Mouse (Mus musculus) embryonic facial prominence, embryonic 12.5 days (tissue): Measurements from ENCODE around the gene Smo. TPM values are rescaled to one million over a fixed set of nuclear protein-coding genes. Genes with fewer than 3 reads are reported as not detected.

Experiments
- ATAC-seq: fragments of 200-750 bp; cut with Nextera tagmentation; 2 replicates; pipeline ENCODE4 v1.8.0; 2017; ENCODE audit not compliant: insufficient number of reproducible peaks, insufficient read depth, low FRiP score, low TSS enrichment
- H3K27ac ChIP-seq: fragments of 300-500 bp; sonication (generic); 2 replicates; pipeline ENCODE4 v1.5.1; 2016; ENCODE audit warnings: mild to moderate bottlenecking
- H3K27me3 ChIP-seq: fragments of 300-500 bp; sonication (generic); 2 replicates; pipeline ENCODE4 v1.6.1; 2016; ENCODE audit warnings: mild to moderate bottlenecking, moderate library complexity
- H3K36me3 ChIP-seq: fragments of 300-500 bp; sonication (generic); 2 replicates; pipeline ENCODE4 v1.6.1; 2016; ENCODE audit warnings: mild to moderate bottlenecking
- H3K4me1 ChIP-seq: fragments of 300-500 bp; sonication (generic); 2 replicates; pipeline ENCODE4 v1.6.1; 2016
- H3K4me2 ChIP-seq: fragments of 300-500 bp; sonication (generic); replicated peaks from 2 replicates; pipeline ENCODE4 v1.6.1; 2016; ENCODE audit warnings: mild to moderate bottlenecking, moderate library complexity
- H3K4me3 ChIP-seq: fragments of 300-500 bp; sonication (generic); 2 replicates; pipeline ENCODE4 v1.5.1; 2016; ENCODE audit warnings: mild to moderate bottlenecking
- H3K9ac ChIP-seq: fragments of 300-500 bp; sonication (generic); 2 replicates; pipeline ENCODE4 v1.6.1; 2016; ENCODE audit warnings: mild to moderate bottlenecking, moderate library complexity
- H3K9me3 ChIP-seq: fragments of 300-500 bp; sonication (generic); 2 replicates; pipeline ENCODE4 v1.6.1; 2016; ENCODE audit warnings: mild to moderate bottlenecking, moderate library complexity
- WGBS: fragments of 180-500 bp; shearing (Covaris S2); methylation state at CpG from one replicate; pipeline ENCODE4 v1.1.7; 2016; 5-methylcytosine and 5-hydroxymethylcytosine counted together
- polyA plus RNA-seq: library from polyadenylated mRNA; unstranded; fragments of >200 nt; fragmentation: Nextera tagmentation; extraction: Ambion mirVana; gene quantifications from 2 replicates; pipeline ENCODE4 v1.2.1, GENCODE M21; 2016

Gene Smo
- polyA plus RNA-seq, 1 experiment from 2014 or later: 70.5 TPM

- H3K4me3 ChIP-seq: no peak overlapping the region
- H3K4me2 ChIP-seq: no peak overlapping the region
- no peaks in the 10 kb centered on the region for H3K27me3 ChIP-seq
- no peaks in the 10 kb centered on the region for H3K36me3 ChIP-seq
- no peak overlapping the region for H3K9ac ChIP-seq
- H3K9me3 ChIP-seq: no peaks in the 10 kb centered on the region
- H3K4me1 ChIP-seq: 0 out of 2 replicates have a peak, but pooled peaks cover 2% of the 10 kb centered on the region
- WGBS: 83% methylated on average over 3 of the region's 3 CpGs
- no peak for ATAC-seq
- H3K27ac ChIP-seq: no peak overlapping the region
Observed at GRCm38 (mm10) chr6:29702126-29702525, 33.2 kb upstream of the Smo start.

GRCm38 (mm10) chr6:29704143-29704542 is 31.2 kb upstream of the Smo start:
- H3K4me2 ChIP-seq: no peak overlapping the region
- 83% methylated on average over 5 of the region's 5 CpGs for WGBS

GRCm38 (mm10) chr6:29707902-29708301 is 27.4 kb upstream of the Smo start:
- H3K4me1 ChIP-seq: peaks cover 9% of the 10 kb centered on the region; the same call in 1 of the 2 replicates
- WGBS: 25% methylated on average over 2 of the region's 2 CpGs
- H3K27me3 ChIP-seq: no peaks in the 10 kb centered on the region
- H3K4me2 ChIP-seq: no peak overlapping the region
- no peak overlapping the region for H3K27ac ChIP-seq
- H3K4me3 ChIP-seq: no peak overlapping the region
- H3K9ac ChIP-seq: no peak overlapping the region
- no peaks in the 10 kb centered on the region for H3K9me3 ChIP-seq
- no peaks in the 10 kb centered on the region for H3K36me3 ChIP-seq
- ATAC-seq: no peak; the same call in 1 of the 2 replicates

More at GRCm38 (mm10) chr6:29704143-29704542, 31.2 kb upstream of the Smo start:
- Histone ChIP-seq H3K36me3 (no peaks in the 10 kb centered on the region), H3K4me3 (no peak overlapping the region), H3K4me1 (0 out of 2 replicates have a peak, but pooled peaks cover 2% of the 10 kb centered on the region), H3K27ac (no peak overlapping the region), H3K9me3 (no peaks in the 10 kb centered on the region), H3K9ac (no peak overlapping the region), H3K27me3 (no peaks in the 10 kb centered on the region)
- ATAC-seq: no peak

- Histone ChIP-seq H3K4me3 (no peak overlapping the region), H3K9ac (no peak overlapping the region), H3K27ac (no peak overlapping the region), H3K9me3 (no peaks in the 10 kb centered on the region), H3K27me3 (no peaks in the 10 kb centered on the region), H3K36me3 (no peaks in the 10 kb centered on the region), H3K4me1 (peaks cover 7% of the 10 kb centered on the region; the same call in 1 of the 2 replicates), H3K4me2 (no peak overlapping the region)
- 26% methylated on average over 3 of the region's 3 CpGs for WGBS
- no peak for ATAC-seq
Observed at GRCm38 (mm10) chr6:29711318-29711717, 24.0 kb upstream of the Smo start.

GRCm38 (mm10) chr6:29712011-29712584 is 23.2 kb upstream of the Smo start:
- ATAC-seq: no peak
- H3K4me3 ChIP-seq: no peak overlapping the region
- H3K9me3 ChIP-seq: no peaks in the 10 kb centered on the region
- no peaks in the 10 kb centered on the region for H3K36me3 ChIP-seq
- H3K27ac ChIP-seq: no peak overlapping the region
- peaks cover 6% of the 10 kb centered on the region; the same call in 1 of the 2 replicates for H3K4me1 ChIP-seq
- WGBS: 44% methylated on average over 3 of the region's 3 CpGs
- no peak overlapping the region for H3K9ac ChIP-seq
- no peak overlapping the region for H3K4me2 ChIP-seq
- H3K27me3 ChIP-seq: no peaks in the 10 kb centered on the region

GRCm38 (mm10) chr6:29716624-29717365 is 18.5 kb upstream of the Smo start:
- ATAC-seq: no peak
- 63% methylated on average over 10 of the region's 10 CpGs for WGBS

GRCm38 (mm10) chr6:29717541-29717940 is 17.8 kb upstream of the Smo start:
- H3K4me1 ChIP-seq: peaks cover 17% of the 10 kb centered on the region
- no peaks in the 10 kb centered on the region for H3K27me3 ChIP-seq
- H3K4me3 ChIP-seq: no peak overlapping the region
- H3K9ac ChIP-seq: no peak overlapping the region
- WGBS: 62% methylated on average over 10 of the region's 10 CpGs
- H3K4me2 ChIP-seq: peak overlapping the region; percentile 51
- no peaks in the 10 kb centered on the region for H3K36me3 ChIP-seq
- no peak overlapping the region; the same call in 1 of the 2 replicates for H3K27ac ChIP-seq
- no peaks in the 10 kb centered on the region for H3K9me3 ChIP-seq
- no peak for ATAC-seq

More at GRCm38 (mm10) chr6:29716624-29717365, 18.5 kb upstream of the Smo start:
- no peaks in the 10 kb centered on the region for H3K27me3 ChIP-seq
- no peaks in the 10 kb centered on the region for H3K36me3 ChIP-seq
- H3K9ac ChIP-seq: no peak overlapping the region
- no peaks in the 10 kb centered on the region for H3K9me3 ChIP-seq
- peaks cover 17% of the 10 kb centered on the region for H3K4me1 ChIP-seq
- no peak overlapping the region for H3K4me3 ChIP-seq
- no peak overlapping the region for H3K27ac ChIP-seq
- H3K4me2 ChIP-seq: no peak overlapping the region

- H3K9ac ChIP-seq: no peak overlapping the region
- H3K27me3 ChIP-seq: no peaks in the 10 kb centered on the region
- H3K4me1 ChIP-seq: peaks cover 17% of the 10 kb centered on the region
- H3K9me3 ChIP-seq: no peaks in the 10 kb centered on the region
- 19% methylated on average over 14 of the region's 14 CpGs for WGBS
- H3K4me3 ChIP-seq: 0 out of 2 replicates have a peak overlapping the region, but pooled peaks have one; percentile 0
- no peak overlapping the region; the same call in 1 of the 2 replicates for H3K27ac ChIP-seq
- no peak for ATAC-seq
- H3K4me2 ChIP-seq: peak overlapping the region; percentile 51
- H3K36me3 ChIP-seq: no peaks in the 10 kb centered on the region
Observed at GRCm38 (mm10) chr6:29717952-29718521, 17.3 kb upstream of the Smo start.

- peak overlapping the region; percentile 19; the same call in 1 of the 2 replicates for H3K27ac ChIP-seq
- no peaks in the 10 kb centered on the region for H3K9me3 ChIP-seq
- H3K9ac ChIP-seq: peak overlapping the region; percentile 33; the same call in 1 of the 2 replicates
- peak overlapping the region; percentile 30 for H3K4me3 ChIP-seq
- peaks cover 17% of the 10 kb centered on the region for H3K4me1 ChIP-seq
- no peaks in the 10 kb centered on the region for H3K36me3 ChIP-seq
- no peaks in the 10 kb centered on the region for H3K27me3 ChIP-seq
- ATAC-seq: peak; percentile 72; the same call in 1 of the 2 replicates
- WGBS: 2% methylated on average over 15 of the region's 15 CpGs
- H3K4me2 ChIP-seq: peak overlapping the region; percentile 51
Observed at GRCm38 (mm10) chr6:29718894-29719329, 16.4 kb upstream of the Smo start.

GRCm38 (mm10) chr6:29721890-29722289 is 13.4 kb upstream of the Smo start:
- Histone ChIP-seq H3K9ac (no peak overlapping the region), H3K4me2 (no peak overlapping the region), H3K4me1 (peaks cover 17% of the 10 kb centered on the region), H3K9me3 (no peaks in the 10 kb centered on the region), H3K4me3 (no peak overlapping the region), H3K36me3 (no peaks in the 10 kb centered on the region), H3K27me3 (no peaks in the 10 kb centered on the region), H3K27ac (no peak overlapping the region)
- ATAC-seq: no peak
- 76% methylated on average over 2 of the region's 2 CpGs for WGBS

- Histone ChIP-seq H3K4me2 (no peak overlapping the region), H3K27ac (no peak overlapping the region), H3K9ac (no peak overlapping the region), H3K9me3 (no peaks in the 10 kb centered on the region), H3K4me3 (no peak overlapping the region), H3K36me3 (no peaks in the 10 kb centered on the region), H3K27me3 (no peaks in the 10 kb centered on the region), H3K4me1 (no peaks in the 10 kb centered on the region)
- WGBS: 92% methylated on average over 1 of the region's 1 CpGs
- no peak for ATAC-seq
Observed at GRCm38 (mm10) chr6:29726576-29727200, 8.6 kb upstream of the Smo start.
